Mouse (Mus musculus): ENCODE measurements around the gene Ifi208.
"Not testable (repeated sequence)": the region's sequence is repeated elsewhere in the genome, so short reads cannot be mapped to it uniquely, and the experiment has no call there.

Ifi208 gene

GRCm38 (mm10) chr1:173673458-173674097 is at the start of gene Ifi208:
TSS of gene Ifi208 (plus strand) at chr1:173673675.
- DNase-seq (ENCODE audit: low spot score in 2 of 2): not testable (repeated sequence)

GRCm38 (mm10) chr1:173624052-173624451 is 49.4 kb upstream of the Ifi208 start:
- DNase-seq (ENCODE audit: low spot score in 2 of 2): no peak

DNA sequence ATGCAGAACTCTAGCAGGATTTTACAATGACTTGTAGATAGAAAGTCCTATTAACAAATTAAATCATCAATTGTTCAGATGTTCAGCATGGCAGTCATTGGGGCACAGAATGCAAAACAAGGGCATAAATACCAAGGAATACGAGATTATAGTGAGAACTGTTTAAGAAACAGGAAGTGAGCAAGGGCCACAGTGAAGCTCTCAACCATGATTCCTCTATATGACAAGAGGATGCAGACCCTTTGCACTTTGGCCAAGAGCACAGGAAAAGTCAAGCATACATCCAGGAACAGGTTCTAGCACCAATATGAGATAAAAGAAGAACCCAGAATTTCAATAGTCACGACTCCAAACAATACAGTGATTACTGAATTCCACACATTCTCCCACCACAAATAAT is 46.8 kb upstream of the Ifi208 start:
- no peak for DNase-seq (ENCODE audit: low spot score in 2 of 2)

DNA sequence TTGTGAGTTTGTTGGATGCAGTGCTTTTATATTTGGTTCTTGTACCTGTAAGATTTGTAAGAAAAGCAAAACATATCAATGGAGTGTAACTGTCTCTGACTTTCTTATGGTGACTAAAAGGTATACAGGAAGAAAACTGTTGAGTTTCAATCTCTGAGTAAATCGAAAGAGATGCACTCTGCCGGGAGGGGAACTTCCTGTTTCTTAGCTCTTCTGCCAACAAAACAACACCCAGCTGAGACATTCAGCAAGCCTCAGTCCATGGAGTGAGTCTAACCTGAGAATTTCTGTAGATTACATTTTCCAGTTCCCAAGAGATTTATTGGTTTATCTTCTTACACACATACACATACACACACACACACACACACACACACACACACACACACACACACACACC is 42.9 kb upstream of the Ifi208 start, which contains the start of gene Ifi209:
Gene Ifi209 (plus strand): TSS at position 296 of the 400 bp plus-strand sequence.
- DNase-seq (ENCODE audit: low spot score in 2 of 2): not testable (repeated sequence)

GRCm38 (mm10) chr1:173633969-173634645 is 39.4 kb upstream of the Ifi208 start:
- DNase-seq (ENCODE audit: low spot score in 2 of 2): no peak

- no peak for DNase-seq (ENCODE audit: low spot score in 2 of 2)
Measured at GRCm38 (mm10) chr1:173645393-173645792, 28.1 kb upstream of the Ifi208 start.

- DNase-seq (ENCODE audit: low spot score in 2 of 2): no peak
Measured at GRCm38 (mm10) chr1:173657973-173658372, 15.5 kb upstream of the Ifi208 start.

GRCm38 (mm10) chr1:173678605-173679004 is 5.1 kb downstream of the Ifi208 start:
- DNase-seq (ENCODE audit: low spot score in 2 of 2): not testable (repeated sequence)

DNA sequence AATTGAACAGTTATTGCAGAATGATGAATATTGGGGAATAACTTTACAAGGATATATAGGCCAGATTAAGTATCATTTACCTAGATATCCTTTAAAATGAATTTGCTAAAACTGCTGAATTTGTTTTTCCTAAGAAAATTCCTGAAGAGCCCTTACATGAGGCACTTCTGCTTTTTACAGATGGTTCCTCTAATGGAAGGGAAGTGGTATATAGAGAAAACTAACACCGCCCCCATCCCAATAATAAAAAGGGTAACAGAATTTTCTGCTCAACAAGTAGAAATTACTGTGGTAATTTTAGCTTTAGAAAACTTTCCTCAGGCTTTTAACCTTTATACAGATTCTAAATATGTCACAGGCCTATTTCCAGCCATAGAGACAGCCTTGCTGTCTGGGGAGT is 20.8 kb downstream of the Ifi208 start:
- no peak for DNase-seq (ENCODE audit: low spot score in 2 of 2)

DNA sequence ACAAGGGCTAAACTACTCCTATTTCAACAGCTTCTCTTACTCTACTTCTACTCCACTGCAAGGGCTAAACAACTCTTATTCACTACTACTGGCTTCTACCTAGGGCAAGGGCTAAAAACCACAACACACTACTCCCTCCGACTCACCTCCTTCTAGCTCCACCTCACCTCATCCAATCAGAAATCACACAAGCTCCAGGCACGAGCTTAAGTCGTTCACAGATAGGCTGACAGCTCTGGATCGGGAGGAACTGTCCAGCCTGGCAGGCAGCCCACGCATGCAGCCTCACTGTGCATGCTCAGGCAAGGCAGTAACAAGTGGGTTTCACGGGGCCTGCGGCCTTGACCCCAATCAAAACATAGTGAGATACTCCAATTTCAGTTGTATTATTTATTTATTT is 59.7 kb downstream of the Ifi208 start:
- no peak for DNase-seq (ENCODE audit: low spot score in 2 of 2)

- DNase-seq (ENCODE audit: low spot score in 2 of 2): not testable (repeated sequence)
Measured at GRCm38 (mm10) chr1:173735015-173735414, 61.5 kb downstream of the Ifi208 start.

GRCm38 (mm10) chr1:173736986-173737385 is 63.5 kb downstream of the Ifi208 start:
- DNase-seq (ENCODE audit: low spot score in 2 of 2): no peak

- no peak for DNase-seq (ENCODE audit: low spot score in 2 of 2)
Measured at GRCm38 (mm10) chr1:173740537-173740936, 67.1 kb downstream of the Ifi208 start.

DNA sequence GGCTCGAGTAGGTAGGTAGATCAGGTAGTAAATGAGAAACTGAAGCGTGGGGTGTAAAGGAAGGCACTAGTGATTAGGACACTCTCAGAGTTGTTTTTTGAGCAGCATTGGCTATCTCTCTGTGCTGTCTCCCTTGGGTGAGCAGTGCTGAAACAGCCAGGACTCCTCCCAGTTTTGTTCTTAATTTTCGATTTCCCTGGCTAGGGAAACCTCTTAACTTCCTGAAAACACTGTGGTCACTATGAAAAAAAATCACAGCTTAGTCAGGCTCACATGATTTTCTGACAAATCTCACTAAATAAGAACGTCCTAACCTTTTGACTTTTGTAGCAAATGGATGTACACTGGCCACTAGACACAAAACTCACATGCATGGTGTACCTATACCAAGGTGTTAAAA is 68.2 kb downstream of the Ifi208 start, which contains the start of gene Ifi207:
Gene Ifi207 (minus strand): TSS at position 92 of the 400 bp plus-strand sequence.
- peak in 1 of 2 experiments; percentile 26 for DNase-seq (ENCODE audit: low spot score in 2 of 2)

GRCm38 (mm10) chr1:173742262-173742661 is 68.8 kb downstream of the Ifi208 start:
- DNase-seq (ENCODE audit: low spot score in 2 of 2): no peak

Data from urinary bladder, postnatal 36 days (tissue).